Mouse (Mus musculus) brain, embryonic 14.5 days (tissue): ENCODE data around the gene Polr2a.

ENCODE experiments used
- CTCF ChIP-seq: fragments of 200-500 bp; IDR thresholded peaks from 2 replicates; pipeline ENCODE4 v1.5.1; 2012; ENCODE audit warnings: inconsistent platforms, mild to moderate bottlenecking, moderate library complexity, borderline replicate concordance; ENCODE audit not compliant: insufficient read depth, insufficient read length; ENCODE audit errors: extremely low read depth
- POLR2A ChIP-seq: fragments of 200-500 bp; IDR thresholded peaks from 2 replicates; pipeline ENCODE4 v1.6.1; 2012; ENCODE audit warnings: mild to moderate bottlenecking, inconsistent platforms, borderline replicate concordance; ENCODE audit not compliant: poor library complexity, insufficient read depth, insufficient read length, severe bottlenecking; ENCODE audit errors: extremely low read depth

DNA sequence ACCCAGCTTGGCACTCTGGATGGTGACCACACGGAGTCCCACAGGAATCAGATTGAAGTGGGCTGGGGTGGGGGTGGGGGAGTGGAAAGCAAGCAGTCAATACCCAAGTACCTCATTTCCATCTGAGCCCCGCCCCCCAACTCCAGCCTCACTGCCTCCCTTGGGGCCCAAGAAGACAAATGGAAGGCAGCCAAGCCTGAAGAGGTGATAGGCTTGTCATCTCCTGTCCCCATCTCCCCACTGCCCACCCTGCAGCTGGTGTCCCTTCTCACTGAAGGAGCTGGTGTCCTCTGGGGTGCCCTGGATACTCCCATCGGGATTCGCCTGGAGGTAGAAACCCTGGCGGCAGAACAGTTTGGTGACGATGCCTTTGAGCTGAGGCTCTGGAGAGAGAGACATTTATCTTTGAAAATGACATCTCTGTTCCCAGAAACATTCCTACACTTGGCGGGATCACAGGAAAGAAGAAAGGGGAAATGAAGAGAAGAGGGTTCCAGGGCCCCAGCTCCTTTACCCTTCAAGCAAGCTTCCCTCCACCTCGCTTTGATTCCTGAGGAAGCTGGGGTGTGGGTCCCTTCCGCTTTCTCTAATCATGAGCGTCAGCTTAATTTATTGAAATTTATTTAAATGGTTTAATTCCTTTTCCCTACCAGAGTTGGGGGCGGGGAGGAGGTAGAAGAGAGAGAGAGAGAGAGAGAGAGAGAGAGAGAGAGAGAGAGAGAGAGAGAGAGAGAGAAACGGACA lies 41.1 kb upstream of the Polr2a start:
- TF ChIP-seq CTCF = no peak
- no peak for TF ChIP-seq POLR2A
